9 mouse cellular contexts compared by ENCODE assay signal in genomic region chr1:23763726-23764125, GRCm38 (mm10). TPM values are rescaled to one million over a fixed set of nuclear protein-coding genes. Genes with fewer than 3 reads are reported as not detected.
DNase-seq lines count a peak whose midpoint lies in the region; ATAC-seq and TF ChIP-seq lines count a peak whose summit lies in the region.
"Had no signal": no experiment of that assay in that cellular context is flagged by ENCODE, and none has a peak within 500 bp of the region (broad histone marks: within the 10 kb centered on the region; RNA-seq: fewer than 3 reads in every experiment).

No protein-coding gene starts in this region.

- TF ChIP-seq POLR2A in lung, adult 2 months (IDR thresholded peaks at IDR 0.05; ENCODE audit: borderline replicate concordance, extremely low read depth, low read depth, low read length), result no peak

- TF ChIP-seq CTCF in lung, adult 2 months (IDR thresholded peaks at IDR 0.05; ENCODE audit: insufficient read depth, low read length), result no peak

- 0% methylated on average over 7 of the region's 7 CpGs for WGBS in hindbrain, embryonic 15.5 days
- WGBS in lung, adult 2 months, result 7% methylated on average over 7 of the region's 7 CpGs

- no peak; the same call in 1 of the 2 replicates for ATAC-seq in hindbrain, embryonic 15.5 days (ENCODE audit: low FRiP score, low read depth)

- H3K4me2 ChIP-seq in hindbrain, embryonic 15.5 days, result peak overlapping the region; percentile 93

- peaks cover 17% of the 10 kb centered on the region; the same call in 1 of the 2 replicates for H3K27me3 ChIP-seq in hindbrain, embryonic 15.5 days

- peak overlapping the region; percentile 80 for H3K4me3 ChIP-seq in hindbrain, embryonic 15.5 days
- no peak overlapping the region for H3K4me3 ChIP-seq in lung, adult 2 months (replicated peaks; ENCODE audit: extremely low read depth, low read depth, low read length)

- no peaks in the 10 kb centered on the region for H3K9me3 ChIP-seq in hindbrain, embryonic 15.5 days

- H3K9ac ChIP-seq in hindbrain, embryonic 15.5 days, result peak overlapping the region; percentile 64

- peaks cover 42% of the 10 kb centered on the region for H3K4me1 ChIP-seq in hindbrain, embryonic 15.5 days (replicated peaks)
- H3K4me1 ChIP-seq in lung, adult 2 months (ENCODE audit: control insufficient read depth, insufficient read depth, low read length), result peaks cover 5% of the 10 kb centered on the region; the same call in 1 of the 2 replicates

- peak; percentile 10 to 18 for DNase-seq in layer of hippocampus, postnatal 10 days (ENCODE audit: low spot score in 2 of 2)
- no peak for DNase-seq in layer of hippocampus, postnatal 25 days (ENCODE audit: extremely low spot score in 1 of 2, low spot score in 1 of 2)
- peak; percentile 40 for DNase-seq in lung, adult 2 months
- DNase-seq in retina, postnatal 1 day, result peak; percentile 47
- DNase-seq in urinary bladder, postnatal 4 days (ENCODE audit: low spot score in 2 of 2), result no peak
- no peak for DNase-seq in heart, postnatal 4 days
- DNase-seq in adrenal gland, adult 8-10 months, result no peak

- no peak overlapping the region for H3K27ac ChIP-seq in hindbrain, embryonic 15.5 days (replicated peaks)

- H3K36me3 ChIP-seq in hindbrain, embryonic 15.5 days, result no peaks in the 10 kb centered on the region

RNA-seq across cellular contexts. Expression of gene B3gat2, which starts 2.2 kb away (rescaled TPM):
- 10 to 100 TPM; 19.9 to 22.8 TPM for total RNA-seq in layer of hippocampus, postnatal 10 days (2021)
- total RNA-seq in layer of hippocampus, postnatal 25 days (2021), result 10 to 100 TPM; 12.9 to 13.2 TPM
- polyA plus RNA-seq in hindbrain, embryonic 15.5 days (2015; fragmentation: Nextera tagmentation; extraction: Ambion mirVana), result 18.9 and 22.1 TPM in 2 replicates
- polyA plus RNA-seq in lung, adult 2 months (2012; rRNA removed), result 0.02 and 0.07 TPM in 2 replicates
- total RNA-seq in heart, postnatal 4 days (2021), result not detected
- not detected for total RNA-seq in adrenal gland, adult 8-10 months (2022)
- polyA plus RNA-seq: small intestine, adult 2 months had no signal

Comparison
In these comparisons a context has a peak if more than half of its experiments do, and no peak if none do; other contexts are left out.
1. DNase-seq: peak in layer of hippocampus, postnatal 10 days (2 of 2), lung, adult 2 months (single experiment) and retina, postnatal 1 day (single experiment); none in layer of hippocampus, postnatal 25 days (0 of 2), urinary bladder, postnatal 4 days (0 of 2), heart, postnatal 4 days (single experiment) and adrenal gland, adult 8-10 months (single experiment).
2. RNA of gene B3gat2, which starts 2.2 kb away (total RNA-seq): 19.9 to 22.8 TPM in layer of hippocampus, postnatal 10 days and 12.9 to 13.2 TPM in layer of hippocampus, postnatal 25 days; not detected in heart, postnatal 4 days and not detected in adrenal gland, adult 8-10 months; every median in the first group is over 10 times any median in the second.